ENCODE assay signal across 8 mouse cellular contexts in genomic region chr11:72411093-72411921, GRCm38 (mm10). TPM values are rescaled to one million over a fixed set of nuclear protein-coding genes. Genes with fewer than 3 reads are reported as not detected.
A peak's percentile ranks its signal among the peaks of the same experiment; 100 is the strongest.
DNase-seq lines count a peak whose midpoint lies in the region; ATAC-seq and TF ChIP-seq lines count a peak whose summit lies in the region.

Gene Smtnl2 (minus strand): TSS chr11:72411713.

- H3K27me3 ChIP-seq in forebrain, embryonic 11.5 days (ENCODE audit: control insufficient read depth, insufficient read depth, low read length), result no peaks in the 10 kb centered on the region; the same call in 1 of the 2 replicates
- H3K27me3 ChIP-seq in heart, embryonic 15.5 days, result no peaks in the 10 kb centered on the region
- H3K27me3 ChIP-seq in thymus, adult 2 months (ENCODE audit: control insufficient read depth, insufficient read depth, low read length), result no peaks in the 10 kb centered on the region; the same call in 1 of the 2 replicates

- no peak for TF ChIP-seq CTCF in thymus, adult 2 months (IDR thresholded peaks at IDR 0.05; ENCODE audit: borderline replicate concordance, control insufficient read depth, extremely low read depth, insufficient read depth, low read length, poor library complexity)

- peak; percentile 73 to 78 for DNase-seq in cerebellum, postnatal 10 days
- no peak for DNase-seq in cerebellum, adult 9-11 months
- peak; percentile 92 for DNase-seq in forebrain, embryonic 11.5 days (ENCODE audit: low spot score)
- peak; percentile 97 for DNase-seq in kidney, postnatal 10 days
- peak; percentile 90 to 91 for DNase-seq in lung, adult 18-20 months
- peak; percentile 36 for DNase-seq in thymus, adult 2 months

- WGBS in forebrain, embryonic 11.5 days, result under 1% methylated on average over 84 of the region's 86 CpGs
- WGBS in heart, embryonic 15.5 days, result under 1% methylated on average over 85 of the region's 86 CpGs
- WGBS in thymus, adult 2 months, result under 1% methylated on average over 86 of the region's 86 CpGs

- peak within 1 kb of the TSS; percentile 33 for H3K9ac ChIP-seq in forebrain, embryonic 11.5 days (ENCODE audit: low read length)
- H3K9ac ChIP-seq in heart, embryonic 15.5 days, result peak within 1 kb of the TSS; percentile 85

- peaks cover 4% of the 10 kb centered on the region; the same call in 1 of the 2 replicates for H3K4me1 ChIP-seq in forebrain, embryonic 11.5 days (replicated peaks; ENCODE audit: control insufficient read depth, insufficient read depth, low read length)
- H3K4me1 ChIP-seq in heart, embryonic 15.5 days (replicated peaks), result peaks cover 82% of the 10 kb centered on the region
- peaks cover 7% of the 10 kb centered on the region for H3K4me1 ChIP-seq in thymus, adult 2 months (replicated peaks; ENCODE audit: control insufficient read depth, insufficient read depth, low read length)

- no peaks in the 10 kb centered on the region for H3K36me3 ChIP-seq in forebrain, embryonic 11.5 days (ENCODE audit: control insufficient read depth, insufficient read depth, low read length)
- H3K36me3 ChIP-seq in heart, embryonic 15.5 days, result no peaks in the 10 kb centered on the region
- no peaks in the 10 kb centered on the region for H3K36me3 ChIP-seq in thymus, adult 2 months (ENCODE audit: control insufficient read depth, insufficient read depth, low read length)

- peak; percentile 93 for ATAC-seq in forebrain, embryonic 11.5 days (replicated peaks; ENCODE audit: low FRiP score)
- peak; percentile 87 for ATAC-seq in heart, embryonic 15.5 days (replicated peaks; ENCODE audit: insufficient number of reproducible peaks, insufficient read depth, low FRiP score, low read depth)
- ATAC-seq in neutrophil, adult 5-6 weeks (ENCODE audit: extremely low read depth, insufficient number of reproducible peaks, low FRiP score, poor library complexity, severe bottlenecking), result peak; percentile 37

- H3K27ac ChIP-seq in forebrain, embryonic 11.5 days (ENCODE audit: low read depth, low read length), result no peak within 1 kb of the TSS
- H3K27ac ChIP-seq in heart, embryonic 15.5 days, result peak within 1 kb of the TSS; percentile 95
- no peak within 1 kb of the TSS for H3K27ac ChIP-seq in thymus, adult 2 months (ENCODE audit: control insufficient read depth, insufficient read depth, low read length)

- H3K4me2 ChIP-seq in forebrain, embryonic 11.5 days (ENCODE audit: low read depth, low read length, severe bottlenecking), result peak within 1 kb of the TSS; percentile 85
- peak within 1 kb of the TSS; percentile 77 for H3K4me2 ChIP-seq in heart, embryonic 15.5 days

- no peak for TF ChIP-seq POLR2A in thymus, adult 2 months (IDR thresholded peaks at IDR 0.05; ENCODE audit: control insufficient read depth, extremely low read depth, insufficient read depth, low read length, poor library complexity)

- no peaks in the 10 kb centered on the region for H3K9me3 ChIP-seq in forebrain, embryonic 11.5 days (ENCODE audit: control insufficient read depth, low read length)
- H3K9me3 ChIP-seq in heart, embryonic 15.5 days (replicated peaks), result no peaks in the 10 kb centered on the region

- peak within 1 kb of the TSS; percentile 43 for H3K4me3 ChIP-seq in forebrain, embryonic 11.5 days (ENCODE audit: low read depth, low read length)
- peak within 1 kb of the TSS; percentile 70 for H3K4me3 ChIP-seq in heart, embryonic 15.5 days
- H3K4me3 ChIP-seq in thymus, adult 2 months (ENCODE audit: control insufficient read depth, insufficient read depth, low read length), result peak within 1 kb of the TSS; percentile 46

RNA-seq across cellular contexts. Expression of gene Smtnl2, which starts in this region (rescaled TPM):
- polyA plus RNA-seq in forebrain, embryonic 11.5 days (2014; fragmentation: Nextera tagmentation; extraction: Ambion mirVana), result 5.0 and 7.0 TPM in 2 replicates
- 114 and 133 TPM in 2 replicates for polyA plus RNA-seq in heart, embryonic 15.5 days (2015; fragmentation: Nextera tagmentation; extraction: Ambion mirVana)
- not detected in 2 replicates for total RNA-seq in neutrophil, adult 5-6 weeks (2017)
- 1.7 and 2.7 TPM in 2 replicates for polyA plus RNA-seq in thymus, adult 2 months (2012; rRNA removed)

Comparison
In these comparisons a context has a peak if more than half of its experiments do, and no peak if none do; other contexts are left out.
1. RNA of gene Smtnl2 (polyA plus RNA-seq): 114 to 133 TPM in heart, embryonic 15.5 days; 5.0 to 7.0 TPM in forebrain, embryonic 11.5 days and 1.7 to 2.7 TPM in thymus, adult 2 months; every median in the first group is over 10 times any median in the second.
2. Peak in ATAC-seq in neutrophil, adult 5-6 weeks; RNA of the gene not detected or under 1 TPM.
3. ATAC-seq: peak in every context shown above with its lines; median percentile 93 in forebrain, embryonic 11.5 days; 87 in heart, embryonic 15.5 days; 37 in neutrophil, adult 5-6 weeks.
4. Peak in every context shown above with its lines, with median percentiles within 50 percentile points of each other: H3K4me3 ChIP-seq.